ENCODE assay signal across 8 mouse cellular contexts in genomic region chr8:24386462-24386861, GRCm38 (mm10).
DNase-seq lines count a peak whose midpoint lies in the region; ATAC-seq and TF ChIP-seq lines count a peak whose summit lies in the region.

No protein-coding gene starts in this region.

- H3K27ac ChIP-seq in lung, postnatal 0 days (ENCODE audit: low read length): no peak overlapping the region

- no peaks in the 10 kb centered on the region for H3K79me2 ChIP-seq in C2C12 (ENCODE audit: control insufficient read depth, insufficient read depth)

- no peak overlapping the region for H3K9ac ChIP-seq in lung, postnatal 0 days (replicated peaks; ENCODE audit: low read depth)

- ATAC-seq in lung, postnatal 0 days: no peak

- H3K4me3 ChIP-seq in C2C12 (ENCODE audit: insufficient read depth, poor library complexity, severe bottlenecking): no peak overlapping the region
- no peak overlapping the region for H3K4me3 ChIP-seq in lung, postnatal 0 days (ENCODE audit: low read depth, low read length)

- DNase-seq in WW6 (ENCODE audit: low read depth, low spot score): peak; percentile 61
- DNase-seq in embryo, embryonic 10 days (ENCODE audit: low spot score): peak; percentile 79
- peak; percentile 40 for DNase-seq in gastrocnemius, postnatal 25 days
- DNase-seq in kidney, postnatal 36 days: peak; percentile 65 to 91
- peak; percentile 75 for DNase-seq in lung, postnatal 0 days (ENCODE audit: low spot score)
- peak; percentile 31 for DNase-seq in retina, postnatal 7 days (ENCODE audit: low read depth, low spot score)
- DNase-seq in urinary bladder, postnatal 36 days (ENCODE audit: low spot score in 2 of 2): peak; percentile 63 to 77

- H3K36me3 ChIP-seq in C2C12 (ENCODE audit: control insufficient read depth, insufficient read depth): no peaks in the 10 kb centered on the region
- no peaks in the 10 kb centered on the region for H3K36me3 ChIP-seq in lung, postnatal 0 days (ENCODE audit: insufficient read depth, low read length)

- H3K79me3 ChIP-seq in C2C12 (ENCODE audit: low read depth): no peaks in the 10 kb centered on the region

- no peak overlapping the region for H3K4me2 ChIP-seq in lung, postnatal 0 days (replicated peaks; ENCODE audit: low read depth, low read length)

- no peak for TF ChIP-seq EP300 in lung, postnatal 0 days (IDR thresholded peaks at IDR 0.05)

- H3K27me3 ChIP-seq in C2C12 (ENCODE audit: control insufficient read depth, insufficient read depth, insufficient read length): no peaks in the 10 kb centered on the region
- H3K27me3 ChIP-seq in lung, postnatal 0 days (replicated peaks; ENCODE audit: insufficient read depth, low read length): no peaks in the 10 kb centered on the region

- H3ac ChIP-seq in C2C12 (ENCODE audit: control insufficient read depth, insufficient read length, low read depth): no peak overlapping the region

- WGBS in lung, postnatal 0 days: 4% methylated on average over 3 of the region's 3 CpGs

- TF ChIP-seq CTCF in C2C12 (IDR thresholded peaks at IDR 0.05; ENCODE audit: control insufficient read depth, insufficient read depth, insufficient read length): peak; percentile 39
- peak; percentile 89 for TF ChIP-seq CTCF in lung, postnatal 0 days (IDR thresholded peaks at IDR 0.05)

- H3K4me1 ChIP-seq in lung, postnatal 0 days (ENCODE audit: insufficient read depth, low read depth, low read length): no peaks in the 10 kb centered on the region

- H3K9me3 ChIP-seq in lung, postnatal 0 days (ENCODE audit: low read length): no peaks in the 10 kb centered on the region

TF ChIP-seq in C2C12, 6 proteins besides CTCF, POLR2A, EP300 and RAD21:
- TF ChIP-seq MAX (IDR thresholded peaks at IDR 0.05): peak; percentile 44
- no peak for TF ChIP-seq MYOG (IDR thresholded peaks at IDR 0.05; ENCODE audit: control insufficient read depth, extremely low read depth, insufficient read length)
- TF ChIP-seq CEBPB (IDR thresholded peaks at IDR 0.05; ENCODE audit: low read depth): no peak
- TF ChIP-seq FOSL1 (IDR thresholded peaks at IDR 0.05; ENCODE audit: insufficient read depth, low read length, poor library complexity, severe bottlenecking): no peak
- TF ChIP-seq MYOD1 (IDR thresholded peaks at IDR 0.05; ENCODE audit: control insufficient read depth, insufficient read length, low read depth): no peak
